Mouse (Mus musculus) kidney, embryonic 16.5 days (tissue): ENCODE data around the gene Mpo. TPM values are rescaled to one million over a fixed set of nuclear protein-coding genes. Genes with fewer than 3 reads are reported as not detected.

Experiments used
- ATAC-seq: fragments of 200-750 bp; cut with Nextera tagmentation; 2 replicates; pipeline ENCODE4 v1.8.0; 2017; ENCODE audit warnings: moderate TSS enrichment; ENCODE audit not compliant: low FRiP score, low TSS enrichment
- H3K27ac ChIP-seq: fragments of 300-500 bp; sonication (generic); 2 replicates; pipeline ENCODE4 v1.5.1; 2014; ENCODE audit warnings: low read length
- H3K27me3 ChIP-seq: fragments of 300-500 bp; sonication (generic); 2 replicates; pipeline ENCODE4 v1.6.1; 2014; ENCODE audit warnings: low read length, control low read depth, mixed read lengths; ENCODE audit not compliant: insufficient read depth
- H3K36me3 ChIP-seq: fragments of 300-500 bp; sonication (generic); 2 replicates; pipeline ENCODE4 v1.6.1; 2014; ENCODE audit warnings: low read length, control low read depth, mixed read lengths; ENCODE audit not compliant: insufficient read depth
- H3K4me1 ChIP-seq: fragments of 300-500 bp; sonication (generic); 2 replicates; pipeline ENCODE4 v1.6.1; 2014; ENCODE audit warnings: low read length, control low read depth, mixed read lengths; ENCODE audit not compliant: insufficient read depth
- H3K4me2 ChIP-seq: fragments of 300-500 bp; sonication (generic); replicated peaks from 2 replicates; pipeline ENCODE4 v1.6.1; 2014; ENCODE audit warnings: low read depth, low read length
- H3K4me3 ChIP-seq: fragments of 300-500 bp; sonication (generic); 2 replicates; pipeline ENCODE4 v1.5.1; 2014; ENCODE audit warnings: mild to moderate bottlenecking, low read length
- H3K9ac ChIP-seq: fragments of 300-500 bp; sonication (generic); replicated peaks from 2 replicates; pipeline ENCODE4 v1.6.1; 2014; ENCODE audit warnings: low read length
- H3K9me3 ChIP-seq: fragments of 300-500 bp; sonication (generic); 2 replicates; pipeline ENCODE4 v1.6.1; 2016; ENCODE audit warnings: low read length, control low read depth
- WGBS: fragments of 180-500 bp; shearing (Covaris S2); extraction: QIAGEN DNeasy Blood & Tissue Kit; methylation state at CpG from one replicate; pipeline ENCODE4 v1.1.7; 2014; 5-methylcytosine and 5-hydroxymethylcytosine counted together
- polyA plus RNA-seq: library from polyadenylated mRNA; unstranded; fragments of >200 nt; fragmentation: Nextera tagmentation; extraction: Ambion mirVana; gene quantifications from 2 replicates; pipeline ENCODE4 v1.2.1, GENCODE M21; 2015

The Mpo gene
- polyA plus RNA-seq, 1 experiment from 2014 or later: 1.3 TPM

DNA sequence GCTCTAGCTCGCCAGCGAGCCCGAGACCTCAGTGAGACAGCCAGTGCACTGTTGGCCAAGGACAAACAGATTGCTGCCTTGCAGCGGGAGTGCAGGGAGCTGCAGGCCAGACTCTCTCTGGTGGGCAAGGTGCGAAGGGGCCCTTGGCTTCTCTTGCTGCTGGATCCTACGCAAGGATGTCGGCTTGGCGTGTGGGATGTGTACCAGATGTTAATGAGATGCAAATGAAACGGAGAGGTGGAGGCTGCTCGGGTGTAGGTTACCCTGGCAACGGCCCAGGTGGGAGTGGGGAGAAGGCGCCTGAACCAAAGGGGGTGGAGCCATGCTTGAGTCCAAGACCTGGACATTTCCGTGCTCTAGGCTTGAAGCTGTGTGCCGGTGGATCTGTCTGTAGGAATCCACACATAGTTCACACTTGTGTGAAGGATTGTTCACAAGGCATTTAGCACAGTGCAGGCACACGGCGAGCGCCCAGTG, 29.8 kb upstream of the Mpo start:
- H3K4me3 ChIP-seq: peak overlapping the region; percentile 57
- ATAC-seq: peak; percentile 72
- H3K9ac ChIP-seq: peak overlapping the region; percentile 76
- no peaks in the 10 kb centered on the region for H3K9me3 ChIP-seq
- peaks cover 74% of the 10 kb centered on the region for H3K27me3 ChIP-seq
- 2% methylated on average over 17 of the region's 17 CpGs for WGBS
- H3K4me2 ChIP-seq: peak overlapping the region; percentile 97
- peaks cover 8% of the 10 kb centered on the region; the same call in 1 of the 2 replicates for H3K4me1 ChIP-seq
- no peaks in the 10 kb centered on the region for H3K36me3 ChIP-seq
- no peak overlapping the region for H3K27ac ChIP-seq

GRCm38 (mm10) chr11:87763988-87764876, 29.1 kb upstream of the Mpo start:
- H3K27ac ChIP-seq: no peak overlapping the region
- no peaks in the 10 kb centered on the region for H3K36me3 ChIP-seq
- H3K4me1 ChIP-seq: peaks cover 8% of the 10 kb centered on the region; the same call in 1 of the 2 replicates
- H3K4me2 ChIP-seq: peak overlapping the region; percentile 97
- ATAC-seq: peak; percentile 49
- H3K4me3 ChIP-seq: peak overlapping the region; percentile 57
- no peaks in the 10 kb centered on the region for H3K9me3 ChIP-seq
- WGBS: under 1% methylated on average over 64 of the region's 65 CpGs
- H3K27me3 ChIP-seq: peaks cover 74% of the 10 kb centered on the region
- H3K9ac ChIP-seq: peak overlapping the region; percentile 76

GRCm38 (mm10) chr11:87768745-87769144, 24.6 kb upstream of the Mpo start:
- WGBS: 79% methylated on average over 4 of the region's 4 CpGs
- H3K4me3 ChIP-seq: no peak overlapping the region
- no peaks in the 10 kb centered on the region for H3K36me3 ChIP-seq
- no peak overlapping the region for H3K9ac ChIP-seq
- ATAC-seq: no peak
- H3K9me3 ChIP-seq: no peaks in the 10 kb centered on the region
- no peak overlapping the region for H3K27ac ChIP-seq
- H3K4me1 ChIP-seq: 0 out of 2 replicates have a peak, but pooled peaks cover 3% of the 10 kb centered on the region
- no peak overlapping the region for H3K4me2 ChIP-seq
- peaks cover 30% of the 10 kb centered on the region for H3K27me3 ChIP-seq

DNA sequence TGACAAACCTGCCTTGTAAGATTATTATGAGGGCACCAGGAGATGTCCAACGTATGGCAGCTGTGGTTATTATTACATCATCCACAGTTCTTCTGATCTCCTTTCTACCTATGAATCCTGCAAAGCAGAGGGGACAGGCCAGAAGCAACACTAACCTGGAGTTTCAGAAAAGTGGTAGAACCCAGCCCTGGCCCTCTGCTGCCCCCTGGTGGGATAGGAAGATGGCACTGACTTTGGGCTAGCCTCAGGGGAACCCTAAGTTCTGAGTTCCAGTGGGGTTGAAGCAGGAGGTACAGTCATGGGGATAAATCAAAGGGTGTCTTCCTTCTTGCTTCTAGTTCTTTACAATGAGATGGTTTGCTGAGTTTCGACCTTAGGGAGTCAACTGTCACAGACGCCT, 22.4 kb upstream of the Mpo start:
- Histone ChIP-seq H3K4me2 (no peak overlapping the region), H3K4me3 (no peak overlapping the region), H3K9me3 (no peaks in the 10 kb centered on the region), H3K4me1 (no peaks in the 10 kb centered on the region), H3K36me3 (no peaks in the 10 kb centered on the region), H3K27me3 (peaks cover 8% of the 10 kb centered on the region), H3K27ac (no peak overlapping the region), H3K9ac (no peak overlapping the region)
- 58% methylated on average over 3 of the region's 3 CpGs for WGBS
- ATAC-seq: no peak

- 93% methylated on average over 3 of the region's 3 CpGs for WGBS
- Histone ChIP-seq H3K27ac (no peak overlapping the region), H3K36me3 (no peaks in the 10 kb centered on the region), H3K27me3 (no peaks in the 10 kb centered on the region), H3K4me1 (0 out of 2 replicates have a peak, but pooled peaks cover 3% of the 10 kb centered on the region), H3K9me3 (no peaks in the 10 kb centered on the region), H3K4me3 (no peak overlapping the region), H3K9ac (no peak overlapping the region), H3K4me2 (no peak overlapping the region)
- ATAC-seq: no peak
These were observed 21.0 kb upstream of the Mpo start for GRCm38 (mm10) chr11:87772354-87772753.

- Histone ChIP-seq H3K9ac (peak overlapping the region; percentile 74), H3K36me3 (no peaks in the 10 kb centered on the region), H3K27me3 (no peaks in the 10 kb centered on the region), H3K4me2 (peak overlapping the region; percentile 89), H3K9me3 (no peaks in the 10 kb centered on the region), H3K4me3 (peak overlapping the region; percentile 51), H3K4me1 (peaks cover 20% of the 10 kb centered on the region), H3K27ac (no peak overlapping the region; the same call in 1 of the 2 replicates)
- ATAC-seq: peak; percentile 95
- WGBS: 3% methylated on average over 31 of the region's 32 CpGs
These were observed 15.1 kb upstream of the Mpo start for GRCm38 (mm10) chr11:87778100-87778765.

DNA sequence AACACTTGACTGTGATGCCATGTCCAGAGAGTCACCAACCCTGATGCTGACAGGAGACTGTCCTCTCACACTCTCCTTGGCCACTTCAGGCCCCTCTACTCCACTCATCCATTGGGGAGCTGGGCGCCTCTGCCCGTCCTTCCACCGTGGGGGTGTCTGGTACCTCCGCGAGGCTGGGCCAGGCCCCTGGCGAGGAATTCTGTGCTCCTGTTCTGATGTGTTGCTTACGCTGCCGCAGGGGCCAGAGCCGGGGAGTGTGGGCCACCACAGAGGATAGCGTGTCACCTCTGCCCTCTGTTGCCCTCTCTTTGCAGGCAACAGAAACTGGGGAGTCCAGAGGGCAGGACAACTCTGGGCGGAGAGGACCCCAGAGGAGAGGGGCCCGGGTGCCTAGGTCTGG, 14.5 kb upstream of the Mpo start:
- 39% methylated on average over 12 of the region's 12 CpGs for WGBS
- Histone ChIP-seq H3K9me3 (no peaks in the 10 kb centered on the region), H3K27ac (no peak overlapping the region), H3K9ac (peak overlapping the region; percentile 74), H3K27me3 (no peaks in the 10 kb centered on the region), H3K36me3 (no peaks in the 10 kb centered on the region), H3K4me1 (peaks cover 20% of the 10 kb centered on the region), H3K4me2 (peak overlapping the region; percentile 89), H3K4me3 (peak overlapping the region; percentile 51)
- ATAC-seq: peak; percentile 5; the same call in 1 of the 2 replicates

GRCm38 (mm10) chr11:87779392-87779791, 14.0 kb upstream of the Mpo start:
- Histone ChIP-seq H3K36me3 (no peaks in the 10 kb centered on the region), H3K4me3 (no peak overlapping the region), H3K9ac (no peak overlapping the region), H3K27ac (no peak overlapping the region), H3K27me3 (no peaks in the 10 kb centered on the region), H3K4me1 (peaks cover 20% of the 10 kb centered on the region), H3K9me3 (no peaks in the 10 kb centered on the region), H3K4me2 (no peak overlapping the region)
- no peak for ATAC-seq
- 79% methylated on average over 4 of the region's 4 CpGs for WGBS

DNA sequence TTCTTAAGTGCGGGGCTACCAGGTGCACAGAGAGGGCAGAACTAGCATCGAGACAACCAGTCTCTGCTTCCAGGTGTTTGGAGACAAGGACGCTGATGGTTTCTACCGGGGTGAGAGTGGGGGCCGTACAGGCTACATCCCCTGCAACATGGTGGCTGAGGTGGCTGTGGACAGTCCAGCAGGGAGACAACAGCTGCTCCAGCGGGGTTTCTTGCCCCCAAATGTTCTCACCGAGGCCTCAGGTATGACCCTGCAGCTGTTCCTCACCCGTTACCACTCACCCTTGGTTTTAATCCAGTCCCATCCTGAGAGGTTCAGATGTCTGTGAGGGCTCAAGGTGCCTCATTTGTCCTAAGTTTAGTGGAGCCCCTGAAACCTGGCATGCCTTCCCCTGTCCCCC, 13.3 kb upstream of the Mpo start:
- 80% methylated on average over 8 of the region's 8 CpGs for WGBS
- peaks cover 20% of the 10 kb centered on the region for H3K4me1 ChIP-seq
- no peak overlapping the region for H3K4me3 ChIP-seq
- H3K36me3 ChIP-seq: no peaks in the 10 kb centered on the region
- H3K9me3 ChIP-seq: no peaks in the 10 kb centered on the region
- H3K27me3 ChIP-seq: no peaks in the 10 kb centered on the region
- no peak overlapping the region for H3K9ac ChIP-seq
- no peak overlapping the region for H3K4me2 ChIP-seq
- H3K27ac ChIP-seq: no peak overlapping the region
- ATAC-seq: no peak
